ENCODE assay signal across 8 mouse cellular contexts in genomic region chr8:123252925-123253324, GRCm38 (mm10). TPM values are rescaled to one million over a fixed set of nuclear protein-coding genes. Genes with fewer than 3 reads are reported as not detected.
DNase-seq lines count a peak whose midpoint lies in the region; ATAC-seq and TF ChIP-seq lines count a peak whose summit lies in the region.

No protein-coding gene starts in this region.

- no peak for ATAC-seq in erythroblast, adult 5-6 weeks (replicated peaks; ENCODE audit: low FRiP score, poor library complexity, severe bottlenecking)
- no peak for ATAC-seq in forebrain, embryonic 14.5 days
- ATAC-seq in liver, embryonic 14.5 days (ENCODE audit: insufficient read depth): no peak

- no peaks in the 10 kb centered on the region for H3K27me3 ChIP-seq in erythroblast, embryonic 14.5 days (ENCODE audit: control insufficient read depth)
- no peaks in the 10 kb centered on the region for H3K27me3 ChIP-seq in forebrain, embryonic 14.5 days (replicated peaks; ENCODE audit: control insufficient read depth, insufficient read depth, low read length)
- H3K27me3 ChIP-seq in liver, embryonic 14.5 days (ENCODE audit: control insufficient read depth, insufficient read depth, low read length): no peaks in the 10 kb centered on the region
- no peaks in the 10 kb centered on the region for H3K27me3 ChIP-seq in thymus, adult 2 months (ENCODE audit: control insufficient read depth, insufficient read depth, low read length)

- peak overlapping the region; percentile 97 for H3K4me2 ChIP-seq in forebrain, embryonic 14.5 days (ENCODE audit: low read length)
- H3K4me2 ChIP-seq in liver, embryonic 14.5 days (ENCODE audit: low read depth): peak overlapping the region; percentile 78

- no peaks in the 10 kb centered on the region for H3K9me3 ChIP-seq in erythroblast, embryonic 14.5 days (ENCODE audit: control insufficient read depth, low read length)
- no peaks in the 10 kb centered on the region for H3K9me3 ChIP-seq in forebrain, embryonic 14.5 days (replicated peaks; ENCODE audit: control insufficient read depth, low read length)
- H3K9me3 ChIP-seq in liver, embryonic 14.5 days (ENCODE audit: control insufficient read depth, low read length): no peaks in the 10 kb centered on the region

- peaks cover 37% of the 10 kb centered on the region for H3K4me1 ChIP-seq in erythroblast, embryonic 14.5 days (ENCODE audit: control insufficient read depth)
- H3K4me1 ChIP-seq in forebrain, embryonic 14.5 days (ENCODE audit: control insufficient read depth, insufficient read depth, low read length): peaks cover 14% of the 10 kb centered on the region
- peaks cover 8 to 13% of the 10 kb centered on the region in 2 experiments for H3K4me1 ChIP-seq in liver, embryonic 14.5 days (replicated peaks; ENCODE audit: control insufficient read depth in 2 of 2, insufficient read depth in 2 of 2, low read length in 1 of 2)
- H3K4me1 ChIP-seq in thymus, adult 2 months (replicated peaks; ENCODE audit: control insufficient read depth, insufficient read depth, low read length): peaks cover 15% of the 10 kb centered on the region

- TF ChIP-seq EP300 in liver, embryonic 14.5 days (IDR thresholded peaks at IDR 0.05; ENCODE audit: low read depth): no peak

- no peak for TF ChIP-seq CTCF in liver, embryonic 14.5 days (IDR thresholded peaks at IDR 0.05; ENCODE audit: low read depth)
- TF ChIP-seq CTCF in thymus, adult 2 months (IDR thresholded peaks at IDR 0.05; ENCODE audit: borderline replicate concordance, control insufficient read depth, extremely low read depth, insufficient read depth, low read length, poor library complexity): no peak

- no peak overlapping the region for H3K27ac ChIP-seq in forebrain, embryonic 14.5 days (ENCODE audit: low read depth, low read length)
- H3K27ac ChIP-seq in liver, embryonic 14.5 days: no peak overlapping the region
- no peak overlapping the region for H3K27ac ChIP-seq in thymus, adult 2 months (ENCODE audit: control insufficient read depth, insufficient read depth, low read length)

- peak overlapping the region; percentile 83 for H3K4me3 ChIP-seq in erythroblast, embryonic 14.5 days (replicated peaks)
- peak overlapping the region; percentile 98 for H3K4me3 ChIP-seq in forebrain, embryonic 14.5 days (ENCODE audit: low read depth, low read length)
- H3K4me3 ChIP-seq in liver, embryonic 14.5 days (ENCODE audit: insufficient read depth in 1 of 2, low read depth in 2 of 2, low read length in 2 of 2): peak overlapping the region in 1 of 2 experiments; percentile 87; a peak in 2 of 4 replicates
- no peak overlapping the region for H3K4me3 ChIP-seq in thymus, adult 2 months (ENCODE audit: control insufficient read depth, insufficient read depth, low read length)

- H3K36me3 ChIP-seq in erythroblast, embryonic 14.5 days (ENCODE audit: control insufficient read depth): peaks cover 54% of the 10 kb centered on the region
- peaks cover 60% of the 10 kb centered on the region for H3K36me3 ChIP-seq in forebrain, embryonic 14.5 days (ENCODE audit: control insufficient read depth, insufficient read depth, low read length)
- peaks cover 6% of the 10 kb centered on the region for H3K36me3 ChIP-seq in liver, embryonic 14.5 days (replicated peaks; ENCODE audit: control insufficient read depth, insufficient read depth, low read depth)
- H3K36me3 ChIP-seq in thymus, adult 2 months (ENCODE audit: control insufficient read depth, insufficient read depth, low read length): peaks cover 5% of the 10 kb centered on the region

- TF ChIP-seq POLR2A in thymus, adult 2 months (IDR thresholded peaks at IDR 0.05; ENCODE audit: control insufficient read depth, extremely low read depth, insufficient read depth, low read length, poor library complexity): no peak

- 63% methylated on average over 4 of the region's 4 CpGs for WGBS in forebrain, embryonic 14.5 days
- WGBS in liver, embryonic 14.5 days (ENCODE audit: insufficient replicate concordance): 50% methylated on average over 4 of the region's 4 CpGs
- WGBS in thymus, adult 2 months: 51% methylated on average over 4 of the region's 4 CpGs

- peak; percentile 84 for DNase-seq in 416B (ENCODE audit: low read depth)
- DNase-seq in forebrain, embryonic 14.5 days (ENCODE audit: low spot score): no peak
- no peak for DNase-seq in liver, embryonic 14.5 days (ENCODE audit: low read depth in 3 of 3, low spot score in 3 of 3)
- no peak for DNase-seq in thymus, adult 2 months
- no peak for DNase-seq in left cerebral cortex, adult 18-20 months (ENCODE audit: low spot score in 2 of 2)
- DNase-seq in gastrocnemius, postnatal 25 days: no peak

- peak overlapping the region; percentile 97 for H3K9ac ChIP-seq in forebrain, embryonic 14.5 days (ENCODE audit: low read length)
- H3K9ac ChIP-seq in liver, embryonic 14.5 days (replicated peaks): peak overlapping the region; percentile 90

RNA-seq across cellular contexts. Expression of gene Zfp276, which starts 1.1 kb away (rescaled TPM):
- polyA plus RNA-seq in erythroblast, embryonic 14.5 days (2012): 0.78 and 0.85 TPM in 2 replicates
- total RNA-seq in erythroblast, adult 5-6 weeks (2015; ENCODE audit: low replicate concordance): 6.0 and 8.8 TPM in 2 replicates
- total RNA-seq in erythroblast, adult 5-6 weeks (2017; ENCODE audit: low replicate concordance): 9.3 and 12.4 TPM in 2 replicates
- polyA plus RNA-seq in forebrain, embryonic 14.5 days (2014; fragmentation: Nextera tagmentation; extraction: Ambion mirVana): 14.7 and 18.5 TPM in 2 replicates
- polyA plus RNA-seq in liver, embryonic 14.5 days (2012; rRNA removed): 8.4 and 8.9 TPM in 2 replicates
- polyA plus RNA-seq in liver, embryonic 14.5 days (2014; fragmentation: Nextera tagmentation; extraction: Ambion mirVana): 4.7 and 5.9 TPM in 2 replicates
- polyA plus RNA-seq in thymus, adult 2 months (2012; rRNA removed): 75.5 and 82.4 TPM in 2 replicates
- 10 to 100 TPM; 19.9 to 21.5 TPM for total RNA-seq in left cerebral cortex, adult 18-20 months (2021)
- 1 to 10 TPM; 5.2 to 6.5 TPM for total RNA-seq in gastrocnemius, postnatal 25 days (2021)

RNA-seq across cellular contexts. Expression of gene Vps9d1, which starts 1.2 kb away (rescaled TPM):
- 2.0 and 2.4 TPM in 2 replicates for polyA plus RNA-seq in erythroblast, embryonic 14.5 days (2012)
- total RNA-seq in erythroblast, adult 5-6 weeks (2015; ENCODE audit: low replicate concordance): 3.6 and 5.2 TPM in 2 replicates
- total RNA-seq in erythroblast, adult 5-6 weeks (2017; ENCODE audit: low replicate concordance): 6.6 and 9.8 TPM in 2 replicates
- polyA plus RNA-seq in forebrain, embryonic 14.5 days (2014; fragmentation: Nextera tagmentation; extraction: Ambion mirVana): 31.9 and 41.5 TPM in 2 replicates
- 7.8 and 8.5 TPM in 2 replicates for polyA plus RNA-seq in liver, embryonic 14.5 days (2012; rRNA removed)
- 2.4 and 3.8 TPM in 2 replicates for polyA plus RNA-seq in liver, embryonic 14.5 days (2014; fragmentation: Nextera tagmentation; extraction: Ambion mirVana)
- polyA plus RNA-seq in thymus, adult 2 months (2012; rRNA removed): 151 and 152 TPM in 2 replicates
- 10 to 100 TPM; 58.6 to 69.5 TPM for total RNA-seq in left cerebral cortex, adult 18-20 months (2021)
- 10 to 100 TPM; 12.2 to 13.7 TPM for total RNA-seq in gastrocnemius, postnatal 25 days (2021)

RNA-seq across cellular contexts. Expression of gene Spata2l, which starts 16.9 kb away (rescaled TPM):
- polyA plus RNA-seq in erythroblast, embryonic 14.5 days (2012): 0.03 and 0.07 TPM in 2 replicates
- total RNA-seq in erythroblast, adult 5-6 weeks (2015; ENCODE audit: low replicate concordance): 2.3 TPM in 1 of 2 replicates, not detected in the other
- 0.56 and 2.0 TPM in 2 replicates for total RNA-seq in erythroblast, adult 5-6 weeks (2017; ENCODE audit: low replicate concordance)
- 2.4 and 4.1 TPM in 2 replicates for polyA plus RNA-seq in forebrain, embryonic 14.5 days (2014; fragmentation: Nextera tagmentation; extraction: Ambion mirVana)
- 0.87 and 0.92 TPM in 2 replicates for polyA plus RNA-seq in liver, embryonic 14.5 days (2012; rRNA removed)
- polyA plus RNA-seq in liver, embryonic 14.5 days (2014; fragmentation: Nextera tagmentation; extraction: Ambion mirVana): 1.5 TPM in 2 replicates
- 27.6 and 34.0 TPM in 2 replicates for polyA plus RNA-seq in thymus, adult 2 months (2012; rRNA removed)
- total RNA-seq in left cerebral cortex, adult 18-20 months (2021): 10 to 100 TPM; 79.4 to 82.0 TPM
- 1 to 10 TPM; 1.4 to 1.5 TPM for total RNA-seq in gastrocnemius, postnatal 25 days (2021)

RNA-seq across cellular contexts. Expression of gene Cdk10, which starts 28.3 kb away (rescaled TPM):
- 1.8 and 2.3 TPM in 2 replicates for polyA plus RNA-seq in erythroblast, embryonic 14.5 days (2012)
- 3.1 and 5.6 TPM in 2 replicates for total RNA-seq in erythroblast, adult 5-6 weeks (2015; ENCODE audit: low replicate concordance)
- total RNA-seq in erythroblast, adult 5-6 weeks (2017; ENCODE audit: low replicate concordance): 3.0 and 7.5 TPM in 2 replicates
- 41.1 and 43.1 TPM in 2 replicates for polyA plus RNA-seq in forebrain, embryonic 14.5 days (2014; fragmentation: Nextera tagmentation; extraction: Ambion mirVana)
- polyA plus RNA-seq in liver, embryonic 14.5 days (2012; rRNA removed): 15.4 and 16.3 TPM in 2 replicates
- 7.2 and 10.1 TPM in 2 replicates for polyA plus RNA-seq in liver, embryonic 14.5 days (2014; fragmentation: Nextera tagmentation; extraction: Ambion mirVana)
- polyA plus RNA-seq in thymus, adult 2 months (2012; rRNA removed): 63.4 and 70.8 TPM in 2 replicates
- 10 to 100 TPM; 94.7 to 98.6 TPM for total RNA-seq in left cerebral cortex, adult 18-20 months (2021)
- 10 to 100 TPM; 10.1 to 12.0 TPM for total RNA-seq in gastrocnemius, postnatal 25 days (2021)

RNA-seq across cellular contexts. Expression of gene Spata33, which starts 40.3 kb away (rescaled TPM):
- 0.17 TPM in 1 of 2 replicates, not detected in the other for polyA plus RNA-seq in erythroblast, embryonic 14.5 days (2012)
- total RNA-seq in erythroblast, adult 5-6 weeks (2015; ENCODE audit: low replicate concordance): not detected in 2 replicates
- total RNA-seq in erythroblast, adult 5-6 weeks (2017; ENCODE audit: low replicate concordance): not detected in 2 replicates
- 5.8 and 6.5 TPM in 2 replicates for polyA plus RNA-seq in forebrain, embryonic 14.5 days (2014; fragmentation: Nextera tagmentation; extraction: Ambion mirVana)
- 0.21 and 0.60 TPM in 2 replicates for polyA plus RNA-seq in liver, embryonic 14.5 days (2012; rRNA removed)
- polyA plus RNA-seq in liver, embryonic 14.5 days (2014; fragmentation: Nextera tagmentation; extraction: Ambion mirVana): 0.08 and 0.16 TPM in 2 replicates
- polyA plus RNA-seq in thymus, adult 2 months (2012; rRNA removed): 0.66 and 1.1 TPM in 2 replicates
- total RNA-seq in left cerebral cortex, adult 18-20 months (2021): 1 to 10 TPM; 5.9 to 9.8 TPM
- 1 to 10 TPM in 1 of 2 experiments, under 1 TPM in 1; 0.91 to 1.2 TPM for total RNA-seq in gastrocnemius, postnatal 25 days (2021)
